Mouse (Mus musculus) embryo, embryonic 11 days (tissue): Measurements from ENCODE around the gene Vmn1r123.
"Not testable (repeated sequence)": the region's sequence is repeated elsewhere in the genome, so short reads cannot be mapped to it uniquely, and the experiment has no call there.

Source experiments
- DNase-seq: peaks from one replicate; pipeline ENCODE4 v3.0.0-alpha.2; 2015

The Vmn1r123 gene

DNA sequence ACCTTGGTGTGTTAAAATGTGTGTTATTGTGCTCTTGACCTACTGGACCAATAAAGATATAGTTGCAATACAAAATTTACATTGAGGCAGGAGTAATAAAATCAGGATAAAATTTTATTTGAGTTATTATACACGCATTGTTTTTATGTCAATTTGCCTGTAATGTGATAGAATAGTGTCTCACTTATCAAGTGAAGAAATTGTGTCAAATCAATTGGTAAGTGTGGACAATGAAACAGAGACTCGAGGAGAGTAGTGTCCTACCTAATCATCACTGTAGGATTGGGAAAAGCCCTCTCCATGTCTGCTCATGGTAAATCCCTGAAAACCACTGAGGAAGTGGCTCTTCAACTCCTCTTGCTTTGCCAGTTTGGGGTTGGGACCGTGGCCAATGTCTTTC is at the start of gene Vmn1r123:
Vmn1r123 (plus strand) TSS at position 301 of the 400 bp plus-strand sequence.
- not testable (repeated sequence) for DNase-seq

DNA sequence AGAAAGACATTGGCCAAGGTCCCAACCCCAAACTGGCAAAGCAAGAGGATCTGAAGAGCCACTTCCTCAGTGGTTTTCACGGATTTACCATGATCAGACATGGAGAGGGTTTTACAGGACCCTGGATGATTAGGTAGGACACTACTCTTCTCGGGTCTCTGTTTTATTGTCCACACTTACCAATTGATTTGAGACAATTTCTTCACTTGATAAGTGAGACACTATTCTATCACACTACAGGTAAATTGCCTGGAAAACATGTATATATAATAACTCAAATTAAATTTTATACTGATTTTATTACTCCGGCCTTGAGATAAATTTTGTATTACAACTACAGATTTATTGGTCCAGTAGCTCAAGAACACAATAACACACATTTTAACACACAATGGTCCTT is 28.0 kb upstream of the Vmn1r123 start, which contains the start of gene Vmn1r122:
Vmn1r122 (minus strand) TSS at position 101 of the 400 bp plus-strand sequence.
- not testable (repeated sequence) for DNase-seq

DNA sequence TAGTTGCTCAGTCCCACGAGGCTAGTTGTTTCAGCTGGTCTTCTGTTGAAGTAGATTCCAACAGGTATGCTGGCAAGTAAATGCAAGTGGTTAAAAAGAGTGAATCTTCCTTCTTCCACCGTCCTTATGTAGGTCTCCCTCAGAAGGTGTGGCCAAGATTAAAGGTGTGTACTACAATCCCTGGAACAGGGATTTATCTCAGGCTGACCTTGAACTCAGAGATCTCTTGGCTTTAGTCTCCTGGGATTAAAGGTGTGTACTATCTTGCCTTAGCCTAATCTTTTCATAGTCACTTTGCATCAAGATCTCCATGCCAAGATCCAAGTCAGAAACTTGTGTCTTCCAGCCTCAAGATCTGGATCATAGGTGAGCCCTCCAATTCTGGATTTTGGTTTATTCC is 28.3 kb downstream of the Vmn1r123 start, which contains the start of gene Gm5157:
Gm5157 (minus strand) TSS at position 101 of the 400 bp plus-strand sequence.
- not testable (repeated sequence) for DNase-seq
